Mouse (Mus musculus): ENCODE results near the gene Wsb1. TPM values are rescaled to one million over a fixed set of nuclear protein-coding genes. Genes with fewer than 3 reads are reported as not detected.

The Wsb1 gene
- polyA plus RNA-seq, 1 experiment from 2014 or later: 218 TPM

Other genes with a start within 250 kb of the Wsb1 start
- gene Ksr1, start 108.3 kb downstream of the Wsb1 start, polyA plus RNA-seq (2015; fragmentation: Nextera tagmentation; extraction: Ambion mirVana): 2.0 and 2.8 TPM in 2 replicates
- 0.21 TPM in 1 of 2 replicates, not detected in the other for gene Gm9964, start 42.2 kb upstream of the Wsb1 start, polyA plus RNA-seq (2015; fragmentation: Nextera tagmentation; extraction: Ambion mirVana)
- 5.3 and 6.3 TPM in 2 replicates for gene Nf1, start 85.0 kb upstream of the Wsb1 start, polyA plus RNA-seq (2015; fragmentation: Nextera tagmentation; extraction: Ambion mirVana)
- 0.18 and 0.24 TPM in 2 replicates for gene Omg, start 249.4 kb upstream of the Wsb1 start, polyA plus RNA-seq (2015; fragmentation: Nextera tagmentation; extraction: Ambion mirVana)

Data from lung, embryonic 15.5 days (tissue).